In genomic region chr5:8798752-8799115, GRCm38 (mm10) we compare ENCODE assay signal across 8 mouse cellular contexts. TPM values are rescaled to one million over a fixed set of nuclear protein-coding genes. Genes with fewer than 3 reads are reported as not detected.
DNase-seq lines count a peak whose midpoint lies in the region; ATAC-seq and TF ChIP-seq lines count a peak whose summit lies in the region.

No protein-coding gene starts in this region.

- no peak for TF ChIP-seq CTCF in cortical plate, adult 2 months (IDR thresholded peaks at IDR 0.05; ENCODE audit: extremely low read depth, insufficient read depth, low read length)

- no peak for ATAC-seq in kidney, embryonic 14.5 days (ENCODE audit: low FRiP score, low TSS enrichment)
- ATAC-seq in inflammation-experienced regulatory T-cells, adult 6 months: peak; percentile 18
- ATAC-seq in midbrain, embryonic 16.5 days: 0 out of 2 replicates have a peak, but pooled peaks have one; percentile 13

- DNase-seq in kidney, postnatal 4 days: no peak
- no peak for DNase-seq in layer of hippocampus, adult 11-12 months (ENCODE audit: low spot score)
- DNase-seq in thymus, postnatal 25 days: no peak
- DNase-seq in gastrocnemius, adult 8-10 months (ENCODE audit: low spot score in 2 of 2): no peak

- no peak for TF ChIP-seq POLR2A in cortical plate, adult 2 months (IDR thresholded peaks at IDR 0.05; ENCODE audit: extremely low read depth, insufficient read depth, low read length)

- no peaks in the 10 kb centered on the region for H3K36me3 ChIP-seq in kidney, embryonic 14.5 days (ENCODE audit: control insufficient read depth, insufficient read depth, low read length)
- no peaks in the 10 kb centered on the region for H3K36me3 ChIP-seq in midbrain, embryonic 16.5 days (ENCODE audit: control insufficient read depth, insufficient read depth, low read length)

- H3K9me3 ChIP-seq in kidney, embryonic 14.5 days (ENCODE audit: control insufficient read depth, low read length): no peaks in the 10 kb centered on the region
- no peaks in the 10 kb centered on the region for H3K9me3 ChIP-seq in midbrain, embryonic 16.5 days (replicated peaks; ENCODE audit: control insufficient read depth, low read length, poor library complexity, severe bottlenecking)

- no peak overlapping the region for H3K9ac ChIP-seq in kidney, embryonic 14.5 days (ENCODE audit: low read depth, low read length)
- H3K9ac ChIP-seq in midbrain, embryonic 16.5 days (ENCODE audit: low read depth, low read length): peak overlapping the region; percentile 63

- peak overlapping the region; percentile 82 for H3K4me2 ChIP-seq in kidney, embryonic 14.5 days (replicated peaks; ENCODE audit: low read depth, low read length)
- H3K4me2 ChIP-seq in midbrain, embryonic 16.5 days (ENCODE audit: low read length): peak overlapping the region; percentile 93

- 17% methylated on average over 10 of the region's 10 CpGs for WGBS in kidney, embryonic 14.5 days
- WGBS in midbrain, embryonic 16.5 days: 26% methylated on average over 10 of the region's 10 CpGs

- H3K4me1 ChIP-seq in kidney, embryonic 14.5 days (ENCODE audit: control insufficient read depth, insufficient read depth, low read length): peaks cover 3% of the 10 kb centered on the region; the same call in 1 of the 2 replicates
- no peaks in the 10 kb centered on the region; the same call in 1 of the 2 replicates for H3K4me1 ChIP-seq in cortical plate, adult 2 months (ENCODE audit: control insufficient read depth, insufficient read depth, low read length)
- H3K4me1 ChIP-seq in midbrain, embryonic 16.5 days (ENCODE audit: control insufficient read depth, insufficient read depth, low read length): no peaks in the 10 kb centered on the region

- peak overlapping the region; percentile 56 for H3K4me3 ChIP-seq in kidney, embryonic 14.5 days (ENCODE audit: low read length)
- H3K4me3 ChIP-seq in cortical plate, adult 2 months (ENCODE audit: insufficient read depth, low read length): peak overlapping the region; percentile 72
- H3K4me3 ChIP-seq in midbrain, embryonic 16.5 days (ENCODE audit: low read depth, low read length): peak overlapping the region; percentile 57

- no peaks in the 10 kb centered on the region for H3K27me3 ChIP-seq in kidney, embryonic 14.5 days (ENCODE audit: control insufficient read depth, insufficient read depth, low read length)
- H3K27me3 ChIP-seq in midbrain, embryonic 16.5 days (ENCODE audit: control insufficient read depth, insufficient read depth, low read depth, low read length): no peaks in the 10 kb centered on the region

- H3K27ac ChIP-seq in kidney, embryonic 14.5 days (ENCODE audit: low read depth, low read length): no peak overlapping the region
- no peak overlapping the region for H3K27ac ChIP-seq in cortical plate, adult 2 months (ENCODE audit: insufficient read depth, low read length)
- H3K27ac ChIP-seq in midbrain, embryonic 16.5 days (ENCODE audit: low read length): no peak overlapping the region

RNA-seq across cellular contexts. Expression of gene Abcb1b, which starts 0.8 kb away (rescaled TPM):
- 1.3 and 1.9 TPM in 2 replicates for polyA plus RNA-seq in kidney, embryonic 14.5 days (2014; fragmentation: Nextera tagmentation; extraction: Ambion mirVana)
- 2.9 and 3.5 TPM in 2 replicates for polyA plus RNA-seq in cortical plate, adult 2 months (2012; rRNA removed)
- 10 to 100 TPM; 11.1 to 15.5 (median 13.6) TPM for polyA plus RNA-seq in inflammation-experienced regulatory T-cells, adult 6 months (2017; shearing (Covaris generic))
- polyA plus RNA-seq in midbrain, embryonic 16.5 days (2015; fragmentation: Nextera tagmentation; extraction: Ambion mirVana): 0.78 and 0.97 TPM in 2 replicates
- 1 to 10 TPM; 3.1 to 5.8 (median 4.8) TPM for total RNA-seq in gastrocnemius, adult 8-10 months (2022)
